Mouse (Mus musculus) stomach, embryonic 16.5 days (tissue): ENCODE data around the gene Hbp1. TPM values are rescaled to one million over a fixed set of nuclear protein-coding genes. Genes with fewer than 3 reads are reported as not detected.

ENCODE experiments used
- ATAC-seq: fragments of 200-750 bp; cut with Nextera tagmentation; 2 replicates; pipeline ENCODE4 v1.8.0; 2017; ENCODE audit warnings: moderate number of reproducible peaks, moderate TSS enrichment; ENCODE audit not compliant: insufficient read depth, low FRiP score
- H3K27ac ChIP-seq: fragments of 300-500 bp; sonication (generic); 2 replicates; pipeline ENCODE4 v1.5.1; 2014; ENCODE audit warnings: low read length
- H3K27me3 ChIP-seq: fragments of 300-500 bp; sonication (generic); 2 replicates; pipeline ENCODE4 v1.6.1; 2014; ENCODE audit warnings: low read length, control low read depth, mixed read lengths; ENCODE audit not compliant: control insufficient read depth, insufficient read depth
- H3K36me3 ChIP-seq: fragments of 300-500 bp; sonication (generic); 2 replicates; pipeline ENCODE4 v1.6.1; 2014; ENCODE audit warnings: low read length; ENCODE audit not compliant: control insufficient read depth, insufficient read depth
- H3K4me1 ChIP-seq: fragments of 300-500 bp; sonication (generic); 2 replicates; pipeline ENCODE4 v1.6.1; 2014; ENCODE audit warnings: low read length, control low read depth, mixed read lengths; ENCODE audit not compliant: control insufficient read depth, insufficient read depth
- H3K4me2 ChIP-seq: fragments of 300-500 bp; sonication (generic); 2 replicates; pipeline ENCODE4 v1.6.1; 2014; ENCODE audit warnings: low read depth, low read length, mixed read lengths
- H3K4me3 ChIP-seq: fragments of 300-500 bp; sonication (generic); replicated peaks from 2 replicates; pipeline ENCODE4 v1.5.1; 2014; ENCODE audit warnings: mild to moderate bottlenecking, low read length
- H3K9ac ChIP-seq: fragments of 300-500 bp; sonication (generic); 2 replicates; pipeline ENCODE4 v1.6.1; 2014; ENCODE audit warnings: low read length
- H3K9me3 ChIP-seq: fragments of 300-500 bp; sonication (generic); replicated peaks from 2 replicates; pipeline ENCODE4 v1.6.1; 2016; ENCODE audit warnings: low read length, control low read depth; ENCODE audit not compliant: control insufficient read depth
- WGBS: fragments of 180-500 bp; shearing (Covaris S2); extraction: QIAGEN DNeasy Blood & Tissue Kit; methylation state at CpG from one replicate; pipeline ENCODE4 v1.1.7; 2014; 5-methylcytosine and 5-hydroxymethylcytosine counted together
- polyA plus RNA-seq: library from polyadenylated mRNA; unstranded; fragments of >200 nt; fragmentation: Nextera tagmentation; extraction: Ambion mirVana; gene quantifications from 2 replicates; pipeline ENCODE4 v1.2.1, GENCODE M21; 2015

Hbp1 gene
- polyA plus RNA-seq, 1 experiment from 2014 or later = 103 TPM

DNA sequence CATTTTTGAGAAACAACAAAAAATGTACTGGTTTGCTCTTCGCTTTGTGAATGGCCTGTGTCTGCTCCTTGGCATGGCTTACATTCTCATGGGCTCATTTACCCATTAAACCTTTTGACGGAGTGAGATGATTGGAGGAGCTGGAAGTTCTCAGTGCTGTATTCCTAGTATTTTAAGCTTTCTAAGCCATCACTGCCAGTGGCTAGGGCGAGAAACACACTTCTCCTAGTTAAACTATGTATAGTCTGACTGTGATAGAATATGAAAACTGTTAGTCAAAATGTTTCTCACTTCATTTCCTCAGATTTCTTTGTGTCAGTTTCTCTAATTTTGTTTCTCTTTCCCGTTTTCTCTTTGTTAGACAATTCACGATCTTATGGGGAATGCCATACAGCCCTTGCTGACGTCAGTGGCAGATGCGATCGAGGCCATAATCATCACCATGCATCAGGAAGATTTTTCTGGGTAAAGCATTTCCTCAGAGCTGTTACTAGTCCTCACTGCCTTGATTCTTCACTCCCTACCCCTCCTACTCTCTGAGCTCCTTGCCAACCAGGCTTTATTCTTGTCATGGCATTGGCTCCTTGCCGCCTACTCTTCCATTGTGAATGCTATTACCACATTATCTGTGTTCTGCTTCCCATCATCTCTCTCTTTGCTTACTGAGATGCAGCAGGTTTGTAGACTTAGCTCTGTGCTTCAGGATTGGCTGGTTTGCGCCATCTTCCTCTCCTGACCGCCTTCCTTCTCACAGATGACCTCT, 64.3 kb downstream of the Hbp1 start:
- no peak for ATAC-seq
- no peaks in the 10 kb centered on the region for H3K27me3 ChIP-seq
- no peak overlapping the region for H3K9ac ChIP-seq
- no peaks in the 10 kb centered on the region for H3K9me3 ChIP-seq
- no peaks in the 10 kb centered on the region for H3K4me1 ChIP-seq
- H3K36me3 ChIP-seq = no peaks in the 10 kb centered on the region
- no peak overlapping the region for H3K4me3 ChIP-seq
- H3K4me2 ChIP-seq = no peak overlapping the region
- H3K27ac ChIP-seq = no peak overlapping the region
- WGBS = 91% methylated on average over 11 of the region's 11 CpGs

- H3K36me3 ChIP-seq = no peaks in the 10 kb centered on the region
- 79% methylated on average over 4 of the region's 4 CpGs for WGBS
- H3K4me1 ChIP-seq = no peaks in the 10 kb centered on the region
These were observed 65.3 kb downstream of the Hbp1 start for GRCm38 (mm10) chr12:31885084-31885483.

DNA sequence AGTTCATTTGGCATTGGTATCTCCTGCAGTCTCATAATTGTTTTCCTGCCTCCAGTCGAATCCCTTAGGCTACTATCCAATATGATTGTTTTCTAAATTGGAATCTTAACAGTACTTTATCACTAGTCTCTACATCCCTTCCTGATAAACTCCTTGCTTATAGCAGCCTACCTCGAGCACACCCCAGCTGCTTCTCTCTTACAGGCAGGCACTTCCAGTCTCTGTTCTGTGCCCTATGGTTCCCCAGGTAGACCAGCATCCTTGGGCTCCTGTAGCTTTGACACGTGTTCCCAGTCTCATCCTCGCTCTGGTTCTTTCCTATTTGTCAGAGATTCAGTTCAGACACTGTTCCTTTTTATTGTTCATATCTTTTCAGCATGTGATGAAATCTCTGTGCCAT, 66.0 kb downstream of the Hbp1 start:
- 81% methylated on average over 4 of the region's 4 CpGs for WGBS

More at GRCm38 (mm10) chr12:31885084-31885483, 65.3 kb downstream of the Hbp1 start:
- no peaks in the 10 kb centered on the region for H3K27me3 ChIP-seq
- H3K9ac ChIP-seq = no peak overlapping the region
- no peak overlapping the region for H3K27ac ChIP-seq
- H3K4me2 ChIP-seq = no peak overlapping the region
- H3K9me3 ChIP-seq = no peaks in the 10 kb centered on the region
- ATAC-seq = no peak
- H3K4me3 ChIP-seq = no peak overlapping the region

DNA sequence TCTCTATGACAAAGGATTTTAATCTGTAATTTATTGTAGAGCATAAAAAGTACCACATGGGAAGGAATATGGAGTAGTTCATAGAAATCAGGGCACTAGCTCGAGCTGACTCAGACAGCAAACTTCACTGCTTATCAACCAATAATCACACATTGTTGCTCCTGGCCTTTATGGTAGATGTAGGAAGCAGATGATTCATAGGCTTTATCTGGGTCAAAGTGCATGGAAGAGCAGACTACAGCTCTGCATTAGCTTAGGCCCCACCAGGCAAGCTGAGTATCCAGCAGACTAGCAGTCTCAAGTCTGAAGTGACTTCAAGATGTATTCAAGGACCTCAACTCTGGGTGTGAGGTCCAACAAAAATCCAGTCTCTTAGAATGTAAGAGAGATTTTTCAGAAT, 67.6 kb downstream of the Hbp1 start:
- no peak for ATAC-seq
- Histone ChIP-seq H3K4me3 (no peak overlapping the region), H3K27me3 (no peaks in the 10 kb centered on the region), H3K9ac (no peak overlapping the region), H3K36me3 (no peaks in the 10 kb centered on the region), H3K27ac (no peak overlapping the region), H3K4me1 (no peaks in the 10 kb centered on the region), H3K9me3 (no peaks in the 10 kb centered on the region), H3K4me2 (no peak overlapping the region)
- 46% methylated on average over 1 of the region's 1 CpGs for WGBS

More for the DNA sequence above, 66.0 kb downstream of the Hbp1 start:
- Histone ChIP-seq H3K27me3 (no peaks in the 10 kb centered on the region), H3K4me3 (no peak overlapping the region), H3K36me3 (no peaks in the 10 kb centered on the region), H3K4me2 (no peak overlapping the region), H3K27ac (no peak overlapping the region), H3K9ac (no peak overlapping the region), H3K9me3 (no peaks in the 10 kb centered on the region), H3K4me1 (no peaks in the 10 kb centered on the region)
- no peak for ATAC-seq

DNA sequence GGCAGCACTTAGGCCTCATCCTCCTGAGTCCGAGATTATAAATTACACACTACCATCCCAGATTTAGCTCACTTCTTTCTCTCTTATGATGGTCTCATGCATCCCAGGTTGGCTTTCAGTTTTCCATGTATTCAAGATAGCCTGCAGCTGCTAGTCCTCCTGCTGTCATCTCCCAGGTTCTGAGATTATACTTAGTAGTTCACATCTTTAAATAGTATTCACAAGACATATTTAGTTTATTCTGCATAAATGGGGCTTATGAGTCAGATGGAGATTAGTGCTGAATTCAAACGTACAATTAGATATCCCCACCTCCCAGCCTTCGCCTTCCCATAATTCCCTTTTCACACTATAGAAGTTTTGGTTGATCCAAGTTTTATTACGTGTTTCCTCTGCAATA, 73.6 kb downstream of the Hbp1 start:
- Histone ChIP-seq H3K9ac (no peak overlapping the region), H3K36me3 (no peaks in the 10 kb centered on the region), H3K9me3 (no peaks in the 10 kb centered on the region), H3K27me3 (no peaks in the 10 kb centered on the region), H3K4me1 (no peaks in the 10 kb centered on the region), H3K4me2 (no peak overlapping the region), H3K4me3 (no peak overlapping the region), H3K27ac (no peak overlapping the region)
- WGBS = 80% methylated on average over 4 of the region's 4 CpGs
- no peak for ATAC-seq

Other genes starting within 250 kb of the Hbp1 start
- 2.8 and 3.6 TPM in 2 replicates for gene Gpr22, start 236.6 kb downstream of the Hbp1 start, polyA plus RNA-seq
- gene Prkar2b, start 110.8 kb upstream of the Hbp1 start, polyA plus RNA-seq = 19.5 and 22.6 TPM in 2 replicates